Mouse (Mus musculus): ENCODE measurements at regions not wholly inside any gene's neighbourhood (a gene's known extent, or its start where the extent isn't known, plus 50 kb on each side); places are given as distances from the start of the nearest gene placed in this dataset.

- DNase-seq (ENCODE audit: low read depth, low spot score) = no peak
Observed at GRCm38 (mm10) chr2:159645861-159646260, 688.1 kb downstream of the Gm826 start.

- DNase-seq (ENCODE audit: low read depth, low spot score) = no peak
Observed at GRCm38 (mm10) chr2:159646595-159646994, 687.4 kb downstream of the Gm826 start.

- DNase-seq (ENCODE audit: low read depth, low spot score) = no peak
Observed at GRCm38 (mm10) chr2:159652243-159652642, 681.7 kb downstream of the Gm826 start.

- DNase-seq (ENCODE audit: low read depth, low spot score) = no peak
Observed at GRCm38 (mm10) chr2:159676845-159677244, 657.1 kb downstream of the Gm826 start.

- DNase-seq (ENCODE audit: low read depth, low spot score) = no peak
Observed at GRCm38 (mm10) chr2:159680641-159681040, 653.3 kb downstream of the Gm826 start.

GRCm38 (mm10) chr2:159703100-159703499 lies 630.9 kb downstream of the Gm826 start:
- DNase-seq (ENCODE audit: low read depth, low spot score) = no peak

- no peak for DNase-seq (ENCODE audit: low read depth, low spot score)
Observed at GRCm38 (mm10) chr2:159708141-159708540, 625.8 kb downstream of the Gm826 start.

GRCm38 (mm10) chr2:159714633-159715032 lies 619.3 kb downstream of the Gm826 start:
- no peak for DNase-seq (ENCODE audit: low read depth, low spot score)

GRCm38 (mm10) chr2:159718738-159719137 lies 615.2 kb downstream of the Gm826 start:
- DNase-seq (ENCODE audit: low read depth, low spot score) = no peak

- no peak for DNase-seq (ENCODE audit: low read depth, low spot score)
Observed at GRCm38 (mm10) chr2:159725158-159726076, 608.5 kb downstream of the Gm826 start.

GRCm38 (mm10) chr2:159729301-159729700 lies 604.7 kb downstream of the Gm826 start:
- no peak for DNase-seq (ENCODE audit: low read depth, low spot score)

GRCm38 (mm10) chr2:159730221-159730620 lies 603.7 kb downstream of the Gm826 start:
- DNase-seq (ENCODE audit: low read depth, low spot score) = no peak

GRCm38 (mm10) chr2:159731305-159731704 lies 602.7 kb downstream of the Gm826 start:
- DNase-seq (ENCODE audit: low read depth, low spot score) = no peak

GRCm38 (mm10) chr2:159732413-159732812 lies 601.5 kb downstream of the Gm826 start:
- no peak for DNase-seq (ENCODE audit: low read depth, low spot score)

- no peak for DNase-seq (ENCODE audit: low read depth, low spot score)
Observed at GRCm38 (mm10) chr2:159734576-159734975, 599.4 kb downstream of the Gm826 start.

GRCm38 (mm10) chr2:159755541-159756011 lies 578.4 kb downstream of the Gm826 start:
- no peak for DNase-seq (ENCODE audit: low read depth, low spot score)

- DNase-seq (ENCODE audit: low read depth, low spot score) = no peak
Observed at GRCm38 (mm10) chr2:159760806-159761205, 573.2 kb downstream of the Gm826 start.

- DNase-seq (ENCODE audit: low read depth, low spot score) = no peak
Observed at GRCm38 (mm10) chr2:159763115-159763514, 570.8 kb downstream of the Gm826 start.
